Mouse (Mus musculus) neutrophil, adult 5-6 weeks (primary cell): ENCODE measurements at regions not wholly inside any gene's neighbourhood (a gene's known extent, or its start where the extent isn't known, plus 50 kb on each side); places are given as distances from the start of the nearest gene placed in this dataset.

Source experiments
- ATAC-seq: fragments of 151-379, 151-347 bp; 2 replicates; pipeline ENCODE4 v1.8.0; 2017; ENCODE audit warnings: mild to moderate bottlenecking, moderate TSS enrichment; ENCODE audit not compliant: insufficient number of reproducible peaks, poor library complexity, low FRiP score, severe bottlenecking; ENCODE audit errors: extremely low read depth

DNA sequence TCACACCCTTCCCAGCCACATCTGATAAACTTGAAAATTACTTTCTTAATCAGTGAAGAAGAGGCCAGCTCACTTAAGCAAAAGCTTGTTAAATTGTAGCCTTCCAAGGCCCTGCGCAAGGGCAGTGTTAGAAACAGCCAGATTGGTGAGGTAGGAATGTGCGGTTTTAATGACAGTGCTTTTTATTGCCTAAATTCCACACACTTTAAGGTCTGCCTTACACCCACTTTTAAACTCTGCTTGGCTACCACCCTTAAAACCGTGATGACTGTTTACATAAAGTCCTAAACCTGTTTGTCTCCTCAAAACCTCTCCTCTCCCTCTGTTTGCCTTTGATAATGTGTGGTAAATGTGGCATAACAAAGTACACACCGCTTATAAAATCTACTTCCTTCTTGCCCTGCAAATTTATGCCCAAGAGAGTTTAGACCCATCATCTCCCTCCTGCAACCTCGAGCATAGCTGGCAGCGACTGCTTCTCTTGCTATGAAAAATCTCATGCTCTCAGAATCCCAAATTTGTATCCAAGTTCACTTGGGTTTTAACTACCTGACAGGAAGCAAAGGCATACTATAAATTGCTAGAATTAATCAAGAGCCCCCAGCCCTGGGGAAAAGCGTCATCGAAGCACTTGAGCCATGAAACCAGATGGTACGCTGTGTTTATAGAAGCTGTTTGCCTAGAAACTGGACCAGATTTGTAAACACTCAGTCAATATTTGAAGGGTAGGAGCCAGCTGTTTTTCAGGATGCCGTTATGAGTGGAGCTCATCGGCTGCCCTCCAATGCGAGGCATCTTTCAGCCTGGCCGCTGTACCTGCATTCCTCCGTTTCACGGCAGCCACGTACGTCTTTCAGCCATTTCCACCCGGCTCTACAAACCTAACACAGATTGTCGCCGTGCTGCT is 244.6 kb upstream of the Itga1 start:
- ATAC-seq, result no peak

DNA sequence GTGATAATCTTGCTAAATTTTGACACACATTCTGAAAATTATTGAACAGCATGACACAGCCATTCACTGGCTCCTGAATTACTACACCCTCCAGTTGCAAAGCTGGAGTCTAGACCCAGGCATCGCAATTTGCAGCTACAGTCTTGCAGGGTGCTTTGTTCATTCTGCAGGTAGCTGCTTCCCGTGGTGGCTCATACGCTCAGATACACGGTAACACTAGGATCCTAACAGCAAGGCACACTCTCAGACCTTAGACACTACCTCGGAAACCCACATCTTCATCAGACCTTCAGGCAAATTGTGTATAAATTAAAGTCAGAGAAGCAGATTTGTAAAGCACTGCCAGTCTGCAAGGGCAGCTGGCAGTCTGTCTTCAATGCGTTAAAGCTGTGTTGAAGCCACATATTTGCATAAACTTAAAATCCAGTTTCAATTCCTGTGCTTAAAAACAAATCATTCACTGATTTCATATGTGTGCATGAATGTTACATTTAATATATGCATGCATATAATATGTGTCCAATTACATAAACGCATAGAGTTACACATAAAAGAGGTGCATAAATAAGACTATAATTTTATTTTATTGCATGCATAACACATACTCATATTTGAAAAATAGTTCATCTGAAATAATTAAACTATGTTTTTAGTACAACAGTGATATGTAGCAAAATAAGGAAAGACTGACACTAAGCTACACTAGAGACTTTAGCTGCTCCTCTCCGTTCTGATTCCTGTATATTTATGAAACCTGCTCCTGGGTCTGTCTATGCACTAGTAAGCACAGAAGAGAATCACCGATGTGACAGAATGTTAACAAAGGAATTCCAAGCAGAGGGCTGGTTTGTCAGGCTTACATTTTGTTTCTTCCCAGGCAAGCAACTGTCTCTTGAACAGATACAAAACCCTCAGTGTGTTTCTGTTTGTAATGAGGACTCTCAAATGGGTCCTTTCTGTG is 227.5 kb upstream of the Itga1 start:
- ATAC-seq, result no peak

DNA sequence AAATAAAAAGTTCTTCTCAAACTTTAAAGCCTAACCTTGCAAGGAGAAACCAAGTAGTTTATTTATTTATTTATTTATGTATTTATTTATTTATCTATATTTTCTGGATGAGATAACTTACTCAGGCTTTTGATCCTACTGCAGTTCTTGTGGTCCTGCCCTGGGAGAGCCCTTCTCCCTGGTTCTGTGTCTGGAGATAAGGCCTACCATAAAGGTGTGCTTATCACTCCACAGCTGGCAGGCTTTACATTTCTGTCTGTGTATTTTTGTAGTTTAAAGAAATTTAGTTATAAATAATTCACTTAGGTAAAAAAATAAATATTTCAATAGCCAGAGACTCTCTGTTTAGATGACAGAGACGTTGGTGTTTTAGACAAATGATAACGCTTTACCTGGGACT is 224.5 kb upstream of the Itga1 start:
- no peak for ATAC-seq

DNA sequence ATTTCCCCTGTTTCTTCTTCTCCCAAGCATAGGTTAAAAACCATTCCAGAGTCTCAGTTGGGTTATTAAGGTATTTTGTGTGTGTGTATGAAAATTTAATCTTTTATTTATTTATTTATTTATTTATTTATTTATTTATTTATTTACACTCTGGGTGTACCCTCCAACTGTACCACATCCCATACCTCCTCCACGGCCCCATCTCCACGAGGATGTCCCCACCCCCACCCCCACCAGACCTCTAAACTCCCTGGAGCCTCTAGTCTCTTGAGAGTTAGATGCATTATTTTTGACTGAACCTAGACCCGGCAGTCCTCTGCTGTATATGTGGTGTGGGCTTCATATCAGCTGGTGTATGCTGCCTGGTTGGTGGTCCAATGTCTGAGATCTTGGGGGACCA is 214.9 kb upstream of the Itga1 start:
- ATAC-seq, result no peak

DNA sequence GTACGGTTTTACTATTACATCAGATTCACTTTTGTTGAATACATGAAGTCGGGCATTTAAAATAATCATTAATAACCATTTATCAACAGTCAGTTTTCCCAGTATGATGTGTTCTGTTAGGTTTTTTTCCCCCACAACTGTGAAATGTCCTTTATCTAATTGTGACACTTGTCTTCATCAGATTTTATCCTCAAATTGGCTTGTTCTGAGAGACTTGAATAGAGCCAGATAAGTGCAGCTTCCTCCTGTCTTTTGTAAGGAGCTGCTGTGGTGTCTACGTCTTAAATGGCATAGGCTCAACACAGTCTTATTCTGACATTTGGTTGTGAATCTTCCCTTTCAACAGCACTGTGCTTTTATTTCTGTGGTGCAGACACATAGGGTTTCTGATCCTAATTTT is 206.8 kb upstream of the Itga1 start:
- no peak for ATAC-seq

DNA sequence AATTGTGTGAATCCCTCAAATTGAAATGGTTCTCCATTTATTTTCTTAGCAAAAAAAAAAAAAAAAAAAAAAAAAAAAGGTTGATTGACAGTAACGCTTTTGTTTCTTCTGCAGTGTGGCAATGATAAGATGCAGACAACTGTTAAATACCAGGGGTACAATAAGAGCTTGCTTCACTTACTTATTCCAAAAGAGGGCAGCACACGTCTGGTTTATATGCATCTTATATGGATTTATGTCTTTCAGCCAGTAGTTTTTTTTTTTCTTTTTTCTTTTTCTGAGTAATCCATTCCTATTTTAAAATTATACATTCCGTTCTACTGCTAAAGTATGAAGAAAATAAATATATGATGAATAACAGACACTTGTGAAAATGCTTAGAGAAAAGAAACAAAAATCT is 185.6 kb upstream of the Itga1 start:
- no peak for ATAC-seq

DNA sequence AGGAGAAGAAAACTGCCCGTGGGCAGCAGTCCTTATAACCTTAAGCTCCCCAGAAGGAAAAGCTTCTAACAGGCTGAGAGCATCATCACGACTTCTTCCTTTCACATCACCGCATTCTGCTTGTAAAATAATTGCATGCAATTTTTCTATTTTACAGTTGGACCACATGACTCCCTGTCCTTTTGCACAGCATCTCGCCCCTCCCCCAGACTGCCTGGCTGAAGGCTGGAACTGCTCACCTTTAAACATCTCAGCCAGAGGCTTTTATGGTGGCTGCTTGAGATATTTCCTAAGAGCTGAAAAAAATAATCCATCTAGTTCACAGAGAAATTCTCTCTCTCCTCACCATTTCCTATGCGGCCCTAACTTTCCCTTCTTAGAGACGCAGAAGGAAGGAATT is 164.4 kb upstream of the Itga1 start:
- ATAC-seq, result no peak

DNA sequence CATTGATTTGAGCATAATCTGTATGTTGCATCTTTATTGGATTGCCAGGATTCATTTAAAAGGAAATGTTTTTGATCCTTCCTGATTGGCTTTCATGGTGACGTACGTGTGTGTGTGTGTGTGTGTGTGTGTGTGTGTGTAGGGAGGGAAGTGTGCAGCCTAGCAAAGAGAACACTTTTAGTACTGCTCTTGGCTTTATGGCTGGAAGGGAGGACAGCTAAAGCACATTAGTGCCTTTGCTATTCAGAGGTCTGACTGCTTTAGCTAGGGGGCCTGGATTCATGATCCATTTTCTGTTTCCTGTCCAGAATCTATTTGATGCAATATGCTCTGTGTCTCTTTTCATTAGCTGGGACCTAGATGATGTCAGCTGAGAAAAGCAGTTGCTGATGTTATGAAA is 155.6 kb upstream of the Itga1 start:
- no peak for ATAC-seq

DNA sequence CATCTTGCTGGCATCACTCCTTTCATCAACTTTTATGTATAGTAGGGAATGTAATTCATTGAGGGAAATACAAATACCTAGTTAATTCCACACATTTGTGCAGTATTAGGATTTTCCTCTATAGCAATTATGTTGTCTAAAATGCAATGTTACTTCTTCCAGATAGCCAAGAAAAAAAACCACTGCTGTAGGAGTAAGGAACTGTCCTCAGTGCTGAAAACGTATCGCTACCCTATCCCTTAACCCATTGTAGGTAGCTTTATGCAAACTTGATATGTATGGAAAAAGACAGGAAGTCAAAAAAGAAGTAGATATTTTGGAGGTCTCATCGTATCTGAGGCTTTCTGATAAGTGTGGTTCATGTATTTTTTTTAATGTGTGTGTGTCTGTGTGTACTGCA is 150.8 kb upstream of the Itga1 start:
- ATAC-seq, result no peak

DNA sequence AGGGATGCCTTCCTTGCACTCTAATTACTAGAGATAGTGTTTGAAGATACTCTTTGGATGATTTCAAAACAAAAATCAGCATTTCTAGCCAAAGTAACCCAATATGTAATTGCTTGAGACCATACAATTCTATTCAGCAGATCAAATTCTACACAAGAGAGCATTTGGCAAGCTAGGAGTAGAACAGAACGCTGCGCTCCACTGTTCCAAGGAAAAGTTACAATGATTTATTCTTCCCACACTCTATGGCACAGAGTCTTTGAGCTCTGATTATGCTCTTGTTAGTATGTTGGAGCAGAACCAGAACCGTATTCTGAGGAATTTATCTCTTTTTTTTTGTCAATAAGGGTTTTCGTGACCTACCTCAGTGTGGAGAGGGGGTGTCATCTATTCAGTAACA is 130.2 kb upstream of the Itga1 start:
- ATAC-seq, result no peak

DNA sequence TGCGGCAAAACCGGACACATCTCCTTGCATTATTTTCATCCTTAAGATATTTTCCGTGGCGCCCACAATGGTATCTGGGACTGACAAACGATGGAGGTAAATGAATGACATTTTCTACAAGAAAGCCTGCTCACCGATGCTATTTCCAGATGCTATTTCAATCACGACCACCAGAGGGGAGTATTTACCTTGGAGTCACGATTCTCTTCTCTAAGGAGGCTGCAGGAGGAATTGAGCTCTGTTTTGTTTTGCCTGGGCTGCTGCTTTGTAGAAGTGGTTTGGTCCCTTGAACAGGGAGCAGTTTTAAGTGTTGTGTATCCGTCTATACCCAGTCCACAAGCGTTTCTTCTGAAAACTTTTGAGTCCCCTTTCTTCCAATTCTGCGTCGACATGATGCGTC is 128.7 kb upstream of the Itga1 start:
- peak; percentile 30; the same call in 1 of the 2 replicates for ATAC-seq

DNA sequence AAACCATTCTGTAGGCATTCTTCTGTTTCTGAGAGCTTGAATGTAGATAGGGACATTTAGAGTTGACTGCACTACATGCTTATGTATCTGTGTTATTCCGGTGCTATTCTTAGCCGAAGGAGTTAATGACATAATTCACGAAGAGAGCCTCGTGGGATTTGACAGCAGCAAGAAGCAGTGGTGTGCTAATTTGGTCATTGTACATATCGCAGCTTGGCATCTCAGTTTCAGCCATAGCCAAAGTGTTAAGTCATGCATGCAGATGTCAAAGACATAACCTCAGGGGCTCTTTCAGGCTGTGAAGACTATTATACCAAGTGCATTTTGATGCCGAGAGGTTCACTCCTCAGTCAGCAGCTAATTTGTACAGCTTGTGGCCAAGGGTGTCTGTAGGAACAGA is 125.1 kb upstream of the Itga1 start:
- no peak for ATAC-seq

DNA sequence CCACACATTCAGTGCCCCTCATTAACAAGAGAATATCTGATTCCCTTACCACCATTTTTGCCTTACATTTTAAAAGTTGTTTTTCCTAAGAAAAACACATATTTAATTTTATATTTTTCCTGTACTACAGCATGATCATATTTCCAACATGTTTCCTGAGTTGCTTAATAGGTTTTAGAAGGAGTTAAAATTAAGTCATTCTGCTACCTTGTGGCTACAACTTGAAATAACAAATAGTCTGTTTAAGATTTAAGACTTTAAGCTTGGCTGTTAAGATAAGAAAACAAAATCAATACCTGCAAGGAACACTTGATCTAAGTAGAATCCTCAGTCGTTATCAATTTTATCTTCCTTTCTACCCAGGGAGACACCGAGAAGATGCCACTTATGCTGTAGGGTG is 117.9 kb upstream of the Itga1 start:
- no peak for ATAC-seq

DNA sequence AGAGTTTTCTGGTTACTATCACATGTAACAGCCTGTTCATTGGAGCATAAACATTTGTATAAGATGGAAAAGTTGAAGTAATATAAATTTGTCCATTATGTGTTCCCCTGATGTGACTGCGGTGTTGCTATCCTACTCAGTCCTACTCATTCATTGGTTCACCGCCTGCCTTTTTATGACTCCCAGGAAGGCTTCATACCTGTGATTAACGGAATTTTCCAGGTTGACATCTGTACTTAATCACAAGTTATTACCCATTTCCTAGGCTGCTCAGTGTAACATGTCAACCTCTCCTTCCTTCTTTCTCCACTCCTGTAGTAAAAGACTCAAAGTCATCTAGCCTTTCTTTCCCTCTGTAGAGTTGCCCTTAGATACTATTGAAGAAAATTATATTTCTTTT is 109.5 kb upstream of the Itga1 start:
- ATAC-seq, result no peak

DNA sequence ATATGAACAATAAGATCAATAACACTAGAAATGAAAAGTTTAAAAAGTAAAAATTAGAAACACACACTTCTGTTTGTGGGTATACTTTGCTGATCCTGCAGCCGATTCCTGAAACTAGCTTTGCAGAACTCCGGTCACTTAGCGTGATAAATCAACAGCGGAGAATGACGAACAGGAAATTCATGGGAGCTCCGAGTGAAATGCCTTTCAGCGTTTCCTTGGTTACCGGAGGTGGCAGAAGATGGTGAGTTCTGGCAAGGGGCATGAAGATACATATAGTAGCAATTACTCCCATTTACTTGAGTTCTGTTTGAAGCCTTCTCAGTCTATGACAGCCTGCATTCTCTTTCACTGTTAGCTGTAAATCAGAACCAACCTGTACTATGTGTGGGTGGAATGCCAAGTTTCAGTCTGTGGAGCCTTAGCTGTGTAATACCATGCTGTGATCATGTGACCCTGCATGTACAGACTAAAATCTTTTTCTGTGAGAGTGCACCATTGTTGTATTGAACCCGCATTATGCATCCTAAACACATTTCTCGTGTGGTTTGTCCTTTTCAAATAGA is 109.0 kb upstream of the Itga1 start:
- no peak for ATAC-seq

DNA sequence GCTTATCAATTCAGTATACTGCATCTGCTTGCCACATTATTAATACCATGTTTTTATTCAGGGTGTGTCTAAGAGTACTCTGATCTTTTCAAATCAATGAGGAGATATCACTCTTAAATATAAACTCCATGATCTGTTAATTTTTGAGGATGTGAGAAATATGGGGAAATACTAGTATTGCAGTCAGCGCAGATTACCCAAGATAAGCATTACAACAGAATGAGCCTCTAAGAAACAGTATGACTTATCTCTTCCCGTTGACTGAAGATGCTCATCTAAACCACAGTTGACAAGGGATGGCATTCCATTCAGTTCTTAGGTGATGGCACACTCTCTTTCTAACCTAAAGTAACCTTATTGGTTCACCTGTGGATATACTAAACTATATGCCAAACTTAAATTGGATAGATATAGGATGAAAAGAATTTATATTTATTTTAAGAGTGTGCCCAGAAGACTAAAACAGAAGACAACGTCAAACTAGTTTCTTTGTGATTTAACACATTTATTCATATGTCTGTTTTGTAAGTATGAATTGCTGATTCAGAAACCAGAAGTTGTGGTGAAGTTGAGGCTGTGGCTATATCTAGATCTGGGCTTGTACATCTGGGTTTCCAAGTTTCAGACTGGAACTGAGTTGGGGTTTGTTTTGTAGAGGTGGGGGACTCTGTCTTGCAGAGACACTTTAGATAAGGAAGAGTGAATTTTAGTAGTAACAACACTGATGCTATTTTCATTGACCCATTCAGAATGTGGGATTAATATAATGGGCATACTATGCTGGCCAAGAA is 107.8 kb upstream of the Itga1 start:
- no peak for ATAC-seq

DNA sequence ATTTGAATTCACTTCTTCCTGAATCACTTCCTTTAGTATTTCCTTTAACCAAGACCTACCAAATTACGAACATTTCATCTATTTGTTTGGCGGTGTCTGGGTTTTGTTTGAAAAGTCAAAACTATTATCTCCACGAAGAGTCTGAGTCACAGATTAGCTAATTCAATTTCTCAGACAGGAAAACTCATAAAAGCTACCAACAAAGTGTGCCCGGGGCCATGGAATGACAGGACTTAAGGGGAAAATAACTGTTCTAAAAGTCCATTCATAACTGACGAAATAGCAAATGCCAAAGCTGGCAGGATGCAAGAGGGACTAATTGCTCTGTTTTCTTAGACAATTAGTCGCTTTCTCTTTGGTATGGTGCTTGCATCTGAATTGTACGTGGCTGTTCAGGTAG is 105.0 kb upstream of the Itga1 start:
- no peak for ATAC-seq

DNA sequence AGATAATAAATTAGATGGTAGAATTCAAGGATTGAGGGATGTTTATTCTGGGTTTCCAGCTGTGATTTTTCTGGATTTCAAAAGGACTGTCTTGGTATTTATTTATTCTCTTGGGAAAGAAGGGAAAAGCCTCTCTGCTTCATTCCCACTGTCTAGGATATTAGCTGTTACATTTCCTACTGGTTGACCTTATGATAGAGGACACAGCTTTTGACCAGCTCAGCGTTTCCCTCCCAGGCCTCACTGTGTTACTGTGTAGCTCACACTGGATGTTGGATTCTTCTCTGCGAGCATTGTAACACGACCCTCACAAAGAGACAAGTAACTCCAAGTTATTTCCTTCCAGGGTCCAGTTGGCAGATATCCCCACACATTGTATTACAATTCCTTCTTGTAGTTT is 97.4 kb upstream of the Itga1 start:
- no peak for ATAC-seq

DNA sequence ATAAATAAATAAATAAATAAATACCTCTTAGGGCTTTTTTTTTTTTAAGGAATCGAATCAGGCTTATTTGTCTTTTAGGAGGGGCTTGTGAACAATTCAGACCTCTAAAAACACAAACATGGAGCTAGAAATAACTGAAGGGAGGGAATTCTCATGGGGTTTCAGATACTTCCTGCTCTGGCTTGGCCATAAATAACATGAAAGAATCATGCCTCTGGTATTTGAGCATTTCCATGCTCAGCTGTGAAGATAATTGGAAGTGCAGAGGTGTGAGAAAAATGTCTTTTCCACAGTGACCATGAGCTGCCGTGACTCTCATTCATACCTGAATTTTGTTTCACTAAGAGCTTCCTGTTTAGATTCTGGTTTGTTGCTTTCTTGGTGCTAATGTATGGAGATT is 86.3 kb upstream of the Itga1 start:
- ATAC-seq, result no peak
